Mouse (Mus musculus) forebrain, embryonic 12.5 days (tissue): Measurements from ENCODE around the gene 1700037H04Rik. TPM values are rescaled to one million over a fixed set of nuclear protein-coding genes. Genes with fewer than 3 reads are reported as not detected.

Experiments
- ATAC-seq: fragments of 200-750 bp; cut with Nextera tagmentation; 2 replicates; pipeline ENCODE4 v1.8.0; 2017; ENCODE audit warnings: moderate TSS enrichment; ENCODE audit not compliant: low FRiP score
- H3K27ac ChIP-seq: fragments of 300-500 bp; sonication (generic); 2 replicates; pipeline ENCODE4 v1.5.1; 2016; ENCODE audit warnings: mild to moderate bottlenecking
- H3K27me3 ChIP-seq: fragments of 300-500 bp; sonication (generic); 2 replicates; pipeline ENCODE4 v1.6.1; 2016; ENCODE audit warnings: mild to moderate bottlenecking
- H3K36me3 ChIP-seq: fragments of 300-500 bp; sonication (generic); replicated peaks from 2 replicates; pipeline ENCODE4 v1.6.1; 2016; ENCODE audit warnings: mild to moderate bottlenecking
- H3K4me1 ChIP-seq: fragments of 300-500 bp; sonication (generic); 2 replicates; pipeline ENCODE4 v1.6.1; 2016
- H3K4me2 ChIP-seq: fragments of 300-500 bp; sonication (generic); 2 replicates; pipeline ENCODE4 v1.6.1; 2016; ENCODE audit warnings: mild to moderate bottlenecking, moderate library complexity
- H3K4me3 ChIP-seq: fragments of 300-500 bp; sonication (generic); replicated peaks from 2 replicates; pipeline ENCODE4 v1.5.1; 2016; ENCODE audit warnings: mild to moderate bottlenecking
- H3K9ac ChIP-seq: fragments of 300-500 bp; sonication (generic); 2 replicates; pipeline ENCODE4 v1.6.1; 2016; ENCODE audit warnings: mild to moderate bottlenecking
- H3K9me3 ChIP-seq: fragments of 300-500 bp; sonication (generic); 2 replicates; pipeline ENCODE4 v1.6.1; 2016
- WGBS: fragments of 180-500 bp; shearing (Covaris S2); methylation state at CpG from one replicate; pipeline ENCODE4 v1.1.7; 2016; 5-methylcytosine and 5-hydroxymethylcytosine counted together
- polyA plus RNA-seq: library from polyadenylated mRNA; unstranded; fragments of >200 nt; fragmentation: Nextera tagmentation; extraction: Ambion mirVana; gene quantifications from 2 replicates; pipeline ENCODE4 v1.2.1, GENCODE M21; 2016

1700037H04Rik gene
- polyA plus RNA-seq, 1 experiment from 2014 or later: 104 TPM

GRCm38 (mm10) chr2:131190344-131191004 is 30.6 kb upstream of the 1700037H04Rik start:
- ATAC-seq: peak; percentile 79
- 8% methylated on average over 10 of the region's 10 CpGs for WGBS
- no peaks in the 10 kb centered on the region for H3K9me3 ChIP-seq
- peak overlapping the region; percentile 36 for H3K4me2 ChIP-seq
- H3K4me3 ChIP-seq: no peak overlapping the region
- peak overlapping the region; percentile 85 for H3K27ac ChIP-seq
- peaks cover 53% of the 10 kb centered on the region for H3K4me1 ChIP-seq
- H3K36me3 ChIP-seq: peaks cover 38% of the 10 kb centered on the region
- no peak overlapping the region; the same call in 1 of the 2 replicates for H3K9ac ChIP-seq
- H3K27me3 ChIP-seq: no peaks in the 10 kb centered on the region

GRCm38 (mm10) chr2:131189521-131190309 is 29.8 kb upstream of the 1700037H04Rik start:
- peak overlapping the region; percentile 36 for H3K4me2 ChIP-seq
- peaks cover 53% of the 10 kb centered on the region for H3K4me1 ChIP-seq
- no peaks in the 10 kb centered on the region for H3K27me3 ChIP-seq
- H3K36me3 ChIP-seq: peaks cover 32% of the 10 kb centered on the region
- no peak overlapping the region for H3K9ac ChIP-seq
- no peaks in the 10 kb centered on the region for H3K9me3 ChIP-seq
- peak overlapping the region; percentile 85 for H3K27ac ChIP-seq
- 32% methylated on average over 5 of the region's 5 CpGs for WGBS
- no peak for ATAC-seq
- no peak overlapping the region for H3K4me3 ChIP-seq

GRCm38 (mm10) chr2:131188311-131188710 is 28.4 kb upstream of the 1700037H04Rik start:
- Histone ChIP-seq H3K9me3 (no peaks in the 10 kb centered on the region), H3K4me1 (peaks cover 53% of the 10 kb centered on the region), H3K4me2 (peak overlapping the region; percentile 76), H3K4me3 (no peak overlapping the region), H3K36me3 (peaks cover 18% of the 10 kb centered on the region), H3K27me3 (no peaks in the 10 kb centered on the region), H3K9ac (no peak overlapping the region), H3K27ac (no peak overlapping the region)
- no peak for ATAC-seq
- 94% methylated on average over 5 of the region's 5 CpGs for WGBS

GRCm38 (mm10) chr2:131187602-131187922 is 27.7 kb upstream of the 1700037H04Rik start:
- H3K9ac ChIP-seq: peak overlapping the region; percentile 82
- no peaks in the 10 kb centered on the region for H3K27me3 ChIP-seq
- peaks cover 53% of the 10 kb centered on the region for H3K4me1 ChIP-seq
- peak overlapping the region; percentile 79 for H3K27ac ChIP-seq
- peak overlapping the region; percentile 76 for H3K4me2 ChIP-seq
- no peak for ATAC-seq
- H3K4me3 ChIP-seq: peak overlapping the region; percentile 60
- H3K36me3 ChIP-seq: peaks cover 10% of the 10 kb centered on the region
- 20% methylated on average over 3 of the region's 3 CpGs for WGBS
- H3K9me3 ChIP-seq: no peaks in the 10 kb centered on the region

GRCm38 (mm10) chr2:131186771-131187601 is 27.1 kb upstream of the 1700037H04Rik start, which contains the start of the genes Cdc25b and Spef1:
Cdc25b (plus strand) TSS chr2:131186949.
Spef1 (minus strand) TSS chr2:131187282.
- H3K36me3 ChIP-seq: peaks cover 8% of the 10 kb centered on the region; the same call in 1 of the 2 replicates
- H3K4me1 ChIP-seq: peaks cover 53% of the 10 kb centered on the region
- peak; percentile 84 for ATAC-seq
- H3K4me3 ChIP-seq: peak within 1 kb of the TSS; percentile 60
- peak within 1 kb of the TSS; percentile 76 for H3K4me2 ChIP-seq
- peak within 1 kb of the TSS; percentile 79 for H3K27ac ChIP-seq
- peak within 1 kb of the TSS; percentile 82 for H3K9ac ChIP-seq
- no peaks in the 10 kb centered on the region for H3K9me3 ChIP-seq
- H3K27me3 ChIP-seq: no peaks in the 10 kb centered on the region
- WGBS: under 1% methylated on average over 41 of the region's 43 CpGs

GRCm38 (mm10) chr2:131186343-131186742 is 26.5 kb upstream of the 1700037H04Rik start:
- no peaks in the 10 kb centered on the region for H3K9me3 ChIP-seq
- H3K27me3 ChIP-seq: no peaks in the 10 kb centered on the region
- peaks cover 48% of the 10 kb centered on the region for H3K4me1 ChIP-seq
- peak overlapping the region; percentile 82 for H3K9ac ChIP-seq
- ATAC-seq: peak; percentile 1; the same call in 1 of the 2 replicates
- H3K4me2 ChIP-seq: peak overlapping the region; percentile 76
- peak overlapping the region; percentile 60 for H3K4me3 ChIP-seq
- H3K27ac ChIP-seq: peak overlapping the region; percentile 79
- WGBS: 2% methylated on average over 14 of the region's 14 CpGs
- H3K36me3 ChIP-seq: peaks cover 1% of the 10 kb centered on the region; the same call in 1 of the 2 replicates

- ATAC-seq: peak; percentile 83
- no peaks in the 10 kb centered on the region for H3K27me3 ChIP-seq
- 0 out of 2 replicates have a peak, but pooled peaks cover 2% of the 10 kb centered on the region for H3K9me3 ChIP-seq
- peaks cover 38% of the 10 kb centered on the region for H3K4me1 ChIP-seq
- H3K27ac ChIP-seq: peak within 1 kb of the TSS; percentile 92
- H3K4me3 ChIP-seq: peak within 1 kb of the TSS; percentile 89
- peaks cover 14% of the 10 kb centered on the region for H3K36me3 ChIP-seq
- 3% methylated on average over 40 of the region's 57 CpGs for WGBS
- H3K9ac ChIP-seq: peak within 1 kb of the TSS; percentile 97
- peak within 1 kb of the TSS; percentile 99 for H3K4me2 ChIP-seq
Observed at GRCm38 (mm10) chr2:131179990-131180587, 20.2 kb upstream of the 1700037H04Rik start, which contains the start of gene Cenpb. Cenpb (minus strand) TSS chr2:131180067.

GRCm38 (mm10) chr2:131179246-131179886 is 19.5 kb upstream of the 1700037H04Rik start:
- 0 out of 2 replicates have a peak, but pooled peaks cover 2% of the 10 kb centered on the region for H3K9me3 ChIP-seq
- peak overlapping the region; percentile 89 for H3K4me3 ChIP-seq
- H3K27me3 ChIP-seq: no peaks in the 10 kb centered on the region
- WGBS: under 1% methylated on average over 65 of the region's 67 CpGs
- peak overlapping the region; percentile 92 for H3K27ac ChIP-seq
- H3K9ac ChIP-seq: peak overlapping the region; percentile 97
- H3K4me1 ChIP-seq: peaks cover 44% of the 10 kb centered on the region
- peak overlapping the region; percentile 99 for H3K4me2 ChIP-seq
- peaks cover 14% of the 10 kb centered on the region for H3K36me3 ChIP-seq
- peak; percentile 25 for ATAC-seq

- Histone ChIP-seq H3K4me1 (peaks cover 49% of the 10 kb centered on the region), H3K27ac (peak overlapping the region; percentile 92), H3K4me3 (peak overlapping the region; percentile 89), H3K36me3 (peaks cover 14% of the 10 kb centered on the region), H3K9ac (peak overlapping the region; percentile 97), H3K9me3 (0 out of 2 replicates have a peak, but pooled peaks cover 2% of the 10 kb centered on the region), H3K4me2 (peak overlapping the region; percentile 99), H3K27me3 (0 out of 2 replicates have a peak, but pooled peaks cover 2% of the 10 kb centered on the region)
- no peak; the same call in 1 of the 2 replicates for ATAC-seq
- 27% methylated on average over 26 of the region's 26 CpGs for WGBS
Observed at GRCm38 (mm10) chr2:131178828-131179245, 19.0 kb upstream of the 1700037H04Rik start.

- H3K36me3 ChIP-seq: peaks cover 14% of the 10 kb centered on the region
- ATAC-seq: no peak
- H3K4me2 ChIP-seq: peak overlapping the region; percentile 99
- 91% methylated on average over 9 of the region's 9 CpGs for WGBS
- H3K4me3 ChIP-seq: peak overlapping the region; percentile 89
- H3K4me1 ChIP-seq: peaks cover 50% of the 10 kb centered on the region
- peak overlapping the region; percentile 97 for H3K9ac ChIP-seq
- H3K27me3 ChIP-seq: peaks cover 11% of the 10 kb centered on the region
- 0 out of 2 replicates have a peak overlapping the region, but pooled peaks have one; percentile 2 for H3K27ac ChIP-seq
- 0 out of 2 replicates have a peak, but pooled peaks cover 2% of the 10 kb centered on the region for H3K9me3 ChIP-seq
Observed at GRCm38 (mm10) chr2:131177932-131178331, 18.1 kb upstream of the 1700037H04Rik start.

- 0 out of 2 replicates have a peak overlapping the region, but pooled peaks have one; percentile 97 for H3K9ac ChIP-seq
- H3K4me2 ChIP-seq: peak overlapping the region; percentile 99; the same call in 1 of the 2 replicates
- no peak overlapping the region for H3K4me3 ChIP-seq
- no peak for ATAC-seq
- peaks cover 25% of the 10 kb centered on the region for H3K27me3 ChIP-seq
- H3K27ac ChIP-seq: no peak overlapping the region
- WGBS: 70% methylated on average over 5 of the region's 5 CpGs
- H3K9me3 ChIP-seq: 0 out of 2 replicates have a peak, but pooled peaks cover 2% of the 10 kb centered on the region
- H3K36me3 ChIP-seq: peaks cover 25% of the 10 kb centered on the region
- peaks cover 56% of the 10 kb centered on the region for H3K4me1 ChIP-seq
Observed at GRCm38 (mm10) chr2:131176491-131176890, 16.6 kb upstream of the 1700037H04Rik start.
